Mouse (Mus musculus): Measurements from ENCODE around the gene Tiprl.

The Tiprl gene

GRCm38 (mm10) chr1:165201445-165202012, 35.3 kb downstream of the Tiprl start:
- DNase-seq (ENCODE audit: low spot score), result no peak

GRCm38 (mm10) chr1:165200748-165201147, 36.0 kb downstream of the Tiprl start:
- no peak for DNase-seq (ENCODE audit: low spot score)

GRCm38 (mm10) chr1:165199639-165200038, 37.2 kb downstream of the Tiprl start:
- DNase-seq (ENCODE audit: low spot score), result no peak

GRCm38 (mm10) chr1:165198951-165199350, 37.8 kb downstream of the Tiprl start:
- no peak for DNase-seq (ENCODE audit: low spot score)

GRCm38 (mm10) chr1:165197875-165198274, 38.9 kb downstream of the Tiprl start:
- no peak for DNase-seq (ENCODE audit: low spot score)

GRCm38 (mm10) chr1:165195396-165195960, 41.3 kb downstream of the Tiprl start:
- DNase-seq (ENCODE audit: low spot score), result no peak

- no peak for DNase-seq (ENCODE audit: low spot score)
Observed at GRCm38 (mm10) chr1:165194662-165195013, 42.2 kb downstream of the Tiprl start.

GRCm38 (mm10) chr1:165193880-165194661, 42.7 kb downstream of the Tiprl start, which contains the start of gene Sft2d2:
Sft2d2 (minus strand) TSS chr1:165194438.
- peak; percentile 83 for DNase-seq (ENCODE audit: low spot score)

- DNase-seq (ENCODE audit: low spot score), result no peak
Observed at GRCm38 (mm10) chr1:165193426-165193825, 43.4 kb downstream of the Tiprl start.

- no peak for DNase-seq (ENCODE audit: low spot score)
Observed at GRCm38 (mm10) chr1:165192714-165193264, 44.0 kb downstream of the Tiprl start.

- no peak for DNase-seq (ENCODE audit: low spot score)
Observed at GRCm38 (mm10) chr1:165192102-165192501, 44.7 kb downstream of the Tiprl start.

- no peak for DNase-seq (ENCODE audit: low spot score)
Observed at GRCm38 (mm10) chr1:165191611-165192010, 45.2 kb downstream of the Tiprl start.

- DNase-seq (ENCODE audit: low spot score), result no peak
Observed at GRCm38 (mm10) chr1:165190571-165191273, 46.1 kb downstream of the Tiprl start.

- DNase-seq (ENCODE audit: low spot score), result no peak
Observed at GRCm38 (mm10) chr1:165190068-165190467, 46.7 kb downstream of the Tiprl start.

- no peak for DNase-seq (ENCODE audit: low spot score)
Observed at GRCm38 (mm10) chr1:165188806-165189580, 47.8 kb downstream of the Tiprl start.

GRCm38 (mm10) chr1:165187357-165187756, 49.4 kb downstream of the Tiprl start:
- DNase-seq (ENCODE audit: low spot score), result no peak

GRCm38 (mm10) chr1:165186491-165186890, 50.3 kb downstream of the Tiprl start:
- DNase-seq (ENCODE audit: low spot score), result no peak

GRCm38 (mm10) chr1:165185116-165185515, 51.7 kb downstream of the Tiprl start:
- no peak for DNase-seq (ENCODE audit: low spot score)

GRCm38 (mm10) chr1:165184178-165184577, 52.6 kb downstream of the Tiprl start:
- no peak for DNase-seq (ENCODE audit: low spot score)

- DNase-seq (ENCODE audit: low spot score), result no peak
Observed at GRCm38 (mm10) chr1:165183400-165183799, 53.4 kb downstream of the Tiprl start.

GRCm38 (mm10) chr1:165179321-165179720, 57.5 kb downstream of the Tiprl start:
- DNase-seq (ENCODE audit: low spot score), result no peak

GRCm38 (mm10) chr1:165178075-165178474, 58.7 kb downstream of the Tiprl start:
- DNase-seq (ENCODE audit: low spot score), result no peak

All from ovary, postnatal 14 days (tissue).